Mouse (Mus musculus) testis, adult 2 months (tissue): ENCODE results near the gene Top3a.

Experiments
- CTCF ChIP-seq: fragments of 200-500 bp; IDR thresholded peaks from 2 replicates; pipeline ENCODE4 v1.5.1; 2012; ENCODE audit warnings: low read depth, mild to moderate bottlenecking, inconsistent platforms, low read length, moderate library complexity; ENCODE audit not compliant: control insufficient read depth, insufficient read depth, insufficient replicate concordance
- POLR2A ChIP-seq: fragments of 200-500 bp; IDR thresholded peaks from 2 replicates; pipeline ENCODE4 v1.6.1; 2012; ENCODE audit warnings: low read depth, mild to moderate bottlenecking, inconsistent platforms, low read length, moderate library complexity; ENCODE audit not compliant: control insufficient read depth

DNA sequence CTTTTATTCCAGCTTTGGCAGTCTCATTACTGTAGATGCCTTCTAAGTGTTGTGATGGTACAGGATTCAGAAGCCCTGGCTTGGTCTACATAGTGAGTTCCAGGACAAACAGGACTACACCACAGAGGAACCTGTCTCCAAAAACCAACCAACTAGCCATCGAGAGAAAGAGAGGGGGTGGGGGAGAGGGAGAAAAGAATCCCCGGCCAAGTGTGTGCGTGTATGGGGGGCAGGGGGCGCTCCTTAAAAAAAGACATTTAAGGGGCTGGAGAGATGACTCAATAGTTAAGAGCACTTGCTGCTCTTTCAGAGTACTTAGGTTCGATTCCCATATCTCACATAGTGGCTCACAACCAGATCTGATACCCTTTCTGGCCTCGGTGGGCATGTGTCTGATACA, 1.6 kb downstream of the Top3a start:
- no peak for TF ChIP-seq POLR2A
- no peak for TF ChIP-seq CTCF
